Mouse (Mus musculus) cerebellum, postnatal 36 days (tissue): ENCODE measurements at regions not wholly inside any gene's neighbourhood (a gene's known extent, or its start where the extent isn't known, plus 50 kb on each side); places are given as distances from the start of the nearest gene placed in this dataset.
A peak's percentile ranks its signal among the peaks of the same experiment; 100 is the strongest.

Source experiments
- DNase-seq, 2 experiments: peaks; one replicate each; pipeline ENCODE4 v3.0.0; 2021 to 2022; ENCODE audit warnings: mixed read lengths in 2 of 2

- DNase-seq = no peak
Measured at GRCm38 (mm10) chr13:42518686-42519085, 161.7 kb upstream of the Phactr1 start.

GRCm38 (mm10) chr13:42522553-42522952 is 157.9 kb upstream of the Phactr1 start:
- DNase-seq = no peak

GRCm38 (mm10) chr13:42526163-42526562 is 154.3 kb upstream of the Phactr1 start:
- DNase-seq = no peak

- DNase-seq = no peak
Measured at GRCm38 (mm10) chr13:42526966-42527365, 153.5 kb upstream of the Phactr1 start.

- no peak for DNase-seq
Measured at GRCm38 (mm10) chr13:42528169-42528568, 152.3 kb upstream of the Phactr1 start.

GRCm38 (mm10) chr13:42536501-42537210 is 143.8 kb upstream of the Phactr1 start:
- no peak for DNase-seq

GRCm38 (mm10) chr13:42538046-42538445 is 142.4 kb upstream of the Phactr1 start:
- DNase-seq = no peak

GRCm38 (mm10) chr13:42544536-42545094 is 135.8 kb upstream of the Phactr1 start:
- DNase-seq = no peak

- no peak for DNase-seq
Measured at GRCm38 (mm10) chr13:42546389-42546788, 134.0 kb upstream of the Phactr1 start.

- no peak for DNase-seq
Measured at GRCm38 (mm10) chr13:42546851-42547250, 133.6 kb upstream of the Phactr1 start.

- no peak for DNase-seq
Measured at GRCm38 (mm10) chr13:42549021-42549559, 131.3 kb upstream of the Phactr1 start.

- DNase-seq = no peak
Measured at GRCm38 (mm10) chr13:42554961-42555360, 125.5 kb upstream of the Phactr1 start.

GRCm38 (mm10) chr13:42558526-42558925 is 121.9 kb upstream of the Phactr1 start:
- DNase-seq = no peak

GRCm38 (mm10) chr13:42561446-42561845 is 119.0 kb upstream of the Phactr1 start:
- DNase-seq = no peak

GRCm38 (mm10) chr13:42565291-42566058 is 114.9 kb upstream of the Phactr1 start:
- DNase-seq = no peak

GRCm38 (mm10) chr13:42570600-42571348 is 109.6 kb upstream of the Phactr1 start:
- DNase-seq = no peak

GRCm38 (mm10) chr13:42574189-42574588 is 106.2 kb upstream of the Phactr1 start:
- no peak for DNase-seq

- peak; percentile 73 to 78 for DNase-seq
Measured at GRCm38 (mm10) chr13:42575725-42576426, 104.5 kb upstream of the Phactr1 start.

- no peak for DNase-seq
Measured at GRCm38 (mm10) chr13:42579471-42579870, 101.0 kb upstream of the Phactr1 start.

GRCm38 (mm10) chr13:42589136-42589535 is 91.3 kb upstream of the Phactr1 start:
- no peak for DNase-seq

- DNase-seq = peak in 1 of 2 experiments; percentile 4
Measured at GRCm38 (mm10) chr13:42589607-42590006, 90.8 kb upstream of the Phactr1 start.

GRCm38 (mm10) chr13:42590415-42590814 is 90.0 kb upstream of the Phactr1 start:
- DNase-seq = no peak
